Mouse (Mus musculus) left cerebral cortex, postnatal 4 days (tissue): ENCODE measurements around the gene Gm28035. TPM values are rescaled to one million over a fixed set of nuclear protein-coding genes. Genes with fewer than 3 reads are reported as not detected.

Source experiments
- DNase-seq: peaks from one replicate; pipeline ENCODE4 v3.0.0-alpha.2; 2022
- intact Hi-C: fragments of 180-260 bp; cut with DNase I; formaldehyde crosslinking; loops from one replicate; pipeline ENCODE4 v1.15.1; 2025
- total RNA-seq, 2 experiments: library from RNA; stranded (reverse); gene quantifications; 2 replicates each; pipeline ENCODE4 v1.2.3; 2021

The Gm28035 gene
- total RNA-seq, 2 experiments from 2014 or later: 7.7 to 10.5 TPM

GRCm38 (mm10) chr2:30237199-30237880, 3.0 kb upstream of the Gm28035 start, which contains the start of gene Lrrc8a:
Gene Lrrc8a, plus strand, starts transcription at chr2:30237715.
- intact Hi-C loops: loop anchor here (10.0 kb wide), 1 partner anchor 53 kb away; no protein-coding TSS in a partner anchor
- peak; percentile 100 for DNase-seq

- intact Hi-C loops: loop anchor here (10.0 kb wide), 1 partner anchor 53 kb away; no protein-coding TSS in a partner anchor
- peak; percentile 60 for DNase-seq
These were observed 2.5 kb upstream of the Gm28035 start for GRCm38 (mm10) chr2:30237881-30238280.

- intact Hi-C loops: loop anchor here (10.0 kb wide), 1 partner anchor 54 kb away; no protein-coding TSS in a partner anchor
- no peak for DNase-seq
These were observed 1.4 kb upstream of the Gm28035 start for GRCm38 (mm10) chr2:30238906-30239465.

- no peak for DNase-seq
- intact Hi-C loops: loop anchor here (10.0 kb wide), 1 partner anchor 55 kb away; no protein-coding TSS in a partner anchor
These were observed 590 bp upstream of the Gm28035 start for GRCm38 (mm10) chr2:30239777-30240176.

- intact Hi-C loops: no loop called here
- DNase-seq: peak; percentile 36
These were observed 2.1 kb downstream of the Gm28035 start for GRCm38 (mm10) chr2:30242509-30242908.

GRCm38 (mm10) chr2:30243391-30243790, 3.0 kb downstream of the Gm28035 start:
- no peak for DNase-seq
- intact Hi-C loops: no loop called here

GRCm38 (mm10) chr2:30244595-30245178, 4.3 kb downstream of the Gm28035 start:
- no peak for DNase-seq
- intact Hi-C loops: no loop called here

GRCm38 (mm10) chr2:30247036-30247435, 6.7 kb downstream of the Gm28035 start:
- no peak for DNase-seq
- intact Hi-C loops: no loop called here

- no peak for DNase-seq
- intact Hi-C loops: no loop called here
These were observed 7.3 kb downstream of the Gm28035 start for GRCm38 (mm10) chr2:30247681-30248080.

GRCm38 (mm10) chr2:30249182-30249581, 8.8 kb downstream of the Gm28035 start:
- DNase-seq: no peak
- intact Hi-C loops: no loop called here

- no peak for DNase-seq
- intact Hi-C loops: no loop called here
These were observed 10.1 kb downstream of the Gm28035 start for GRCm38 (mm10) chr2:30250166-30251128.

GRCm38 (mm10) chr2:30251417-30252104, 11.2 kb downstream of the Gm28035 start:
- DNase-seq: peak; percentile 35
- intact Hi-C loops: no loop called here

GRCm38 (mm10) chr2:30252521-30252920, 12.2 kb downstream of the Gm28035 start:
- no peak for DNase-seq
- intact Hi-C loops: no loop called here

- no peak for DNase-seq
- intact Hi-C loops: no loop called here
These were observed 13.4 kb downstream of the Gm28035 start for GRCm38 (mm10) chr2:30253809-30254208.

GRCm38 (mm10) chr2:30255631-30256395, 15.4 kb downstream of the Gm28035 start:
- intact Hi-C loops: no loop called here
- DNase-seq: no peak

GRCm38 (mm10) chr2:30256616-30257350, 16.4 kb downstream of the Gm28035 start:
- intact Hi-C loops: no loop called here
- no peak for DNase-seq

- no peak for DNase-seq
- intact Hi-C loops: no loop called here
These were observed 17.5 kb downstream of the Gm28035 start for GRCm38 (mm10) chr2:30257699-30258460.

- no peak for DNase-seq
- intact Hi-C loops: no loop called here
These were observed 18.2 kb downstream of the Gm28035 start for GRCm38 (mm10) chr2:30258600-30258999.
